Mouse (Mus musculus) stomach, embryonic 16.5 days (tissue): ENCODE results near the gene Igdcc4. TPM values are rescaled to one million over a fixed set of nuclear protein-coding genes. Genes with fewer than 3 reads are reported as not detected.
A peak's percentile ranks its signal among the peaks of the same experiment; 100 is the strongest.
"Not testable (repeated sequence)": the region's sequence is repeated elsewhere in the genome, so short reads cannot be mapped to it uniquely, and the experiment has no call there.

Experiments
- ATAC-seq: fragments of 200-750 bp; cut with Nextera tagmentation; 2 replicates; pipeline ENCODE4 v1.8.0; 2017; ENCODE audit warnings: moderate number of reproducible peaks, moderate TSS enrichment; ENCODE audit not compliant: insufficient read depth, low FRiP score
- H3K27ac ChIP-seq: fragments of 300-500 bp; sonication (generic); 2 replicates; pipeline ENCODE4 v1.5.1; 2014; ENCODE audit warnings: low read length
- H3K27me3 ChIP-seq: fragments of 300-500 bp; sonication (generic); 2 replicates; pipeline ENCODE4 v1.6.1; 2014; ENCODE audit warnings: low read length, control low read depth, mixed read lengths; ENCODE audit not compliant: control insufficient read depth, insufficient read depth
- H3K36me3 ChIP-seq: fragments of 300-500 bp; sonication (generic); 2 replicates; pipeline ENCODE4 v1.6.1; 2014; ENCODE audit warnings: low read length; ENCODE audit not compliant: control insufficient read depth, insufficient read depth
- H3K4me1 ChIP-seq: fragments of 300-500 bp; sonication (generic); 2 replicates; pipeline ENCODE4 v1.6.1; 2014; ENCODE audit warnings: low read length, control low read depth, mixed read lengths; ENCODE audit not compliant: control insufficient read depth, insufficient read depth
- H3K4me2 ChIP-seq: fragments of 300-500 bp; sonication (generic); 2 replicates; pipeline ENCODE4 v1.6.1; 2014; ENCODE audit warnings: low read depth, low read length, mixed read lengths
- H3K4me3 ChIP-seq: fragments of 300-500 bp; sonication (generic); replicated peaks from 2 replicates; pipeline ENCODE4 v1.5.1; 2014; ENCODE audit warnings: mild to moderate bottlenecking, low read length
- H3K9ac ChIP-seq: fragments of 300-500 bp; sonication (generic); 2 replicates; pipeline ENCODE4 v1.6.1; 2014; ENCODE audit warnings: low read length
- H3K9me3 ChIP-seq: fragments of 300-500 bp; sonication (generic); replicated peaks from 2 replicates; pipeline ENCODE4 v1.6.1; 2016; ENCODE audit warnings: low read length, control low read depth; ENCODE audit not compliant: control insufficient read depth
- WGBS: fragments of 180-500 bp; shearing (Covaris S2); extraction: QIAGEN DNeasy Blood & Tissue Kit; methylation state at CpG from one replicate; pipeline ENCODE4 v1.1.7; 2014; 5-methylcytosine and 5-hydroxymethylcytosine counted together
- polyA plus RNA-seq: library from polyadenylated mRNA; unstranded; fragments of >200 nt; fragmentation: Nextera tagmentation; extraction: Ambion mirVana; gene quantifications from 2 replicates; pipeline ENCODE4 v1.2.1, GENCODE M21; 2015

Gene Igdcc4
- polyA plus RNA-seq, result 22.1 and 25.6 TPM in 2 replicates

DNA sequence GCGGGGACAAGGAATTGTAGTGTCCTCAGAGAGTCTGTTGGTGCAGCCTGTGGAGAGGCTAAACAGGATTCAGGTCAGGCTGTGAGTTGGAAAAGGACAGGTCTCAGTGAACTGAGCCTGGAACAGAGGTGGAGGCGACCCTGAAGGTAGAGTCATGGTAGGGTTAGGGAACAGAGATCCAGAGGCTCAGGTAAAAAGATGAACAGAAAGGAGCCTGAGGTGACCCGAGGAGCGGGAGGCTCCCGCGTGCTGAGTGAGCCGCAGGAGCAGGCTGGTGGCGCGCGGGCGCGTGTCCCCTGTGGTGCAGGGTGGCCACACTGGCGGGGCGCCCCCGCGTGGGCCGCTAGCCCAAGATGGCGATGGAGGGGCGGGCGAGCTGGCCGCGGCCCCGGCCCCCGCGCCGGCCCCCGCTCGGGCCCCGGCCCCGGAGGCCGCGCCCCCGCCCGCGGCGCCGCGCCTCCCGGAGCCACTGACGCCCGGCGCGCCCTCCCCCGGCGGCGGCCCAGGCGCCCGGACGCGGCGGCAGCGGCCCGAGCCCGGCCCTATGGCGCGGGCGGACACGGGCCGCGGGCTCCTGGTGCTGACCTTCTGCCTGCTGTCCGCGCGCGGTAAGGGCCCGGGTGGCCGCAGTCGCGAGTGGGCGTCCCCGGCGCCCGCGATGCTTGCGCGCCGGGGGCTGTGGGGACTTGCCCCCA is at the start of gene Igdcc4:
Igdcc4 (plus strand) TSS at position 496 of the 695 bp plus-strand sequence.
- peak within 1 kb of the TSS; percentile 82 for H3K4me3 ChIP-seq
- H3K4me1 ChIP-seq, result peaks cover 15% of the 10 kb centered on the region
- H3K36me3 ChIP-seq, result no peaks in the 10 kb centered on the region
- H3K4me2 ChIP-seq, result peak within 1 kb of the TSS; percentile 88
- peak; percentile 27; the same call in 1 of the 2 replicates for ATAC-seq
- peak within 1 kb of the TSS; percentile 91 for H3K9ac ChIP-seq
- peaks cover 3% of the 10 kb centered on the region; the same call in 1 of the 2 replicates for H3K9me3 ChIP-seq
- 3% methylated on average over 44 of the region's 76 CpGs for WGBS
- peak within 1 kb of the TSS; percentile 96 for H3K27ac ChIP-seq
- H3K27me3 ChIP-seq, result no peaks in the 10 kb centered on the region

DNA sequence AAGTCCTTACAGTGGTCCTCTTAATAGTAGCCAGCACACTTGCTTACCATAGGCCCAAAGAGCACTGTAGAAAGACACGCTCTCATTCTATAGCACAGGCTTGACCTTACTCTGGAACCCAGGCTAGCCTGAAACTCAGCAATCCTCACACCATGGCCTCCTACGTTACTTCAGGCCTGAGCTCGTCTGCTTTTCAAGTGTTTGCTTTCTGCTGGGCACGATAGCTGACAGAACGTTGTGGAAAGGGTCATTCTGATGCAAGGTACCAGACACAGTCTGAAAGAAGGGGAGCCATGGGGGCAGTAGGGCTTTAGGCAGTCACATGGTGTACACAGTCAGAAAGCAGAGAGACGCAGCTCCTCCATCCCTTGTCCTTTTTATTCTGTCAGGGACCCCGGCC is 37.0 kb upstream of the Igdcc4 start:
- H3K27ac ChIP-seq, result no peak overlapping the region
- H3K4me3 ChIP-seq, result no peak overlapping the region
- no peaks in the 10 kb centered on the region for H3K9me3 ChIP-seq
- H3K4me2 ChIP-seq, result no peak overlapping the region
- H3K36me3 ChIP-seq, result peaks cover 26% of the 10 kb centered on the region
- no peak for ATAC-seq
- H3K27me3 ChIP-seq, result no peaks in the 10 kb centered on the region
- WGBS, result 92% methylated on average over 7 of the region's 7 CpGs
- H3K4me1 ChIP-seq, result no peaks in the 10 kb centered on the region
- H3K9ac ChIP-seq, result no peak overlapping the region

DNA sequence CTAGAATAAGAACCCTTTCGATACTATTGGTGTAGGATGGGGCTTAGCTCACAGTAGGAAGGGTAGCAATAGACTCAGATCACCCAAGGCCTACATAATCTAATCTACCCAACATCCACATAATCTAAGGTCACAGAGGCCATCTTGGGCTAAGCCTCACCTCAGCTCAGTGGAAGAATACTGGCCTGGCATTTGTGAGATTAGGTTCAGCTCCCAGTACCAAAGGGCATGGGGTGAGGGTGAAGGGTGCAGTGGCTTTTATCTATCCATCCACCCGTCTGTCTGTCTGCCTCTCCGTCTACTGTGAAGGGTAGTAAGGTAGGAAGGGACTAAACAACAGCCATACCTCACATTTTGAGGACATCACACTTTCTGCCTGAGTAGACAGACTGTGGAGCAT is 30.7 kb upstream of the Igdcc4 start:
- Histone ChIP-seq H3K4me2 (no peak overlapping the region), H3K36me3 (peaks cover 5% of the 10 kb centered on the region; the same call in 1 of the 2 replicates), H3K4me1 (no peaks in the 10 kb centered on the region), H3K9me3 (no peaks in the 10 kb centered on the region), H3K27me3 (no peaks in the 10 kb centered on the region), H3K9ac (no peak overlapping the region), H3K4me3 (no peak overlapping the region), H3K27ac (no peak overlapping the region)
- 0 out of 2 replicates have a peak, but pooled peaks have one; percentile 29 for ATAC-seq
- WGBS, result 83% methylated on average over 3 of the region's 3 CpGs

DNA sequence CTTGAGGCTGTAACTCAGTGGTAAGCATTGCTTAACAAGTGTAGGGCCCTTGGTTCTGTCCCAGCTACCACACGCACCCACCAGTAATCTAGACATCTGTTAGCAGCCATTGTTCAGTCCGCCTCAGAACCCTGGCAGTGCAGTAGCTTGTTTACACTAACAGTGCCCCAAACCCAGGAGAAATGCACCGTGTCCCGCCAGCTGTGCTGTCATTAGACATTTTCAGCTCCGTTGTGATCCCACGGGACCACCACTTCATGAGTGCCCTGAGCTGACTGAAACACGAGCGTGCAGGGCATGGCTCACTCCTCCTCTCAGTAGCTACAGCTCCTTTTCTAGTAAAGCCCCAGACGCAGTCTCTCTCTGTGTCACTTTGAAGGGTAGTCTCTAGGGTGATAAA is 27.7 kb upstream of the Igdcc4 start:
- H3K27ac ChIP-seq, result no peak overlapping the region
- H3K9me3 ChIP-seq, result no peaks in the 10 kb centered on the region
- H3K4me3 ChIP-seq, result no peak overlapping the region
- H3K9ac ChIP-seq, result no peak overlapping the region
- ATAC-seq, result no peak
- no peak overlapping the region for H3K4me2 ChIP-seq
- H3K4me1 ChIP-seq, result no peaks in the 10 kb centered on the region
- WGBS, result 71% methylated on average over 9 of the region's 9 CpGs
- no peaks in the 10 kb centered on the region for H3K27me3 ChIP-seq
- peaks cover 6% of the 10 kb centered on the region; the same call in 1 of the 2 replicates for H3K36me3 ChIP-seq

DNA sequence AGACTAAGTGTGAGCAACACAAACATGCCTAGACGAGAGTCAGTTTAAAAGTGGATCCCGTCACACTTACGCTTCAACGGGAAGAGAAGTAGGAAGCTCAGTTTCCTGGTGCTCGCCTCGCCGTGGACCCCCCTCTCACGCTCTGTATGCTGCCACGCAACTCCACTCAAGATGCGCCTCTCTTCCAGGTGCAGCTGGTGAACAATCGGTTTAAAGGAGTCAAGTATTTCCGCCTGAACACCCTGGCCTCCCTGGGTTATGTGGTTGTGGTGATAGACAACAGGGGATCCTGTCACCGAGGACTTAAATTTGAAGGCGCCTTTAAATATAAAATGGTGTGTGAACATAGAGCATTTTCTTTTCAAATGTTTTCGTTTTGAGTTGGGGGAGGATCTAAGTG is 27.0 kb upstream of the Igdcc4 start:
- Histone ChIP-seq H3K27ac (no peak overlapping the region), H3K36me3 (peaks cover 8% of the 10 kb centered on the region; the same call in 1 of the 2 replicates), H3K4me3 (no peak overlapping the region), H3K4me2 (no peak overlapping the region), H3K9me3 (no peaks in the 10 kb centered on the region), H3K9ac (no peak overlapping the region), H3K4me1 (no peaks in the 10 kb centered on the region), H3K27me3 (no peaks in the 10 kb centered on the region)
- WGBS, result 88% methylated on average over 15 of the region's 15 CpGs
- ATAC-seq, result no peak

DNA sequence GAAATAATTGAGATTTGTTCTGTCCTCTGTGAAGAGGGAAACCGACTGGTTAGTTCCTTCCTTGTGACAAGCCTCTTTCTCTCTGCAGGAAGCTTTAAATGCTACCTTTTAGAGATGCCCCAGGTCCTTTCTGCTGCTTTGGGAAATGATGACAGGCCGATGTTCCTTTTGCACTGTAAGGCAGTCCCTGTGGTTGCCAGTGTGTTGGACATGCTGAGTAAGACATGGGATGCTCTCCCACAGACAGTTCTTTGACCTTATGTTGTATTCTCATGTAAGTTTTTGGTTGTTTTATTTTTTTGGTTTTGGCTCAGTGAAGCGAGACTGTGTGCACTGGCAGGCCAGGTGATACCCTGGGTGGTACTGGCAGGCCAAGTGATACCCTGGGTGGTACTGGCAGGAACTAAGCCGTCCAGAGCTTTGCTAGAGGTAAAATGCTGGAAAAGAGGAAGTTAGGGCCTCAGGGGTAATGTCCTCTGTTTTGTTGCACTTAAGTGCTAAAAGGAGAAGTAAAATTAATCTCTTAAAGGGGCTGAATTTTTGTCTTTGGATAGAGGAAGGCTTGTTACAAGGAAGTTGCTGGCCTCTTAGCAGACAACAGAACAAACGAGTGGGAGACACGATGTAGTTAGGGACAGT is 26.3 kb upstream of the Igdcc4 start:
- no peaks in the 10 kb centered on the region for H3K4me1 ChIP-seq
- H3K36me3 ChIP-seq, result peaks cover 11% of the 10 kb centered on the region; the same call in 1 of the 2 replicates
- H3K9me3 ChIP-seq, result no peaks in the 10 kb centered on the region
- no peak overlapping the region for H3K27ac ChIP-seq
- H3K27me3 ChIP-seq, result no peaks in the 10 kb centered on the region
- WGBS, result 79% methylated on average over 6 of the region's 6 CpGs
- no peak overlapping the region for H3K9ac ChIP-seq
- H3K4me2 ChIP-seq, result no peak overlapping the region
- H3K4me3 ChIP-seq, result no peak overlapping the region
- ATAC-seq, result no peak

DNA sequence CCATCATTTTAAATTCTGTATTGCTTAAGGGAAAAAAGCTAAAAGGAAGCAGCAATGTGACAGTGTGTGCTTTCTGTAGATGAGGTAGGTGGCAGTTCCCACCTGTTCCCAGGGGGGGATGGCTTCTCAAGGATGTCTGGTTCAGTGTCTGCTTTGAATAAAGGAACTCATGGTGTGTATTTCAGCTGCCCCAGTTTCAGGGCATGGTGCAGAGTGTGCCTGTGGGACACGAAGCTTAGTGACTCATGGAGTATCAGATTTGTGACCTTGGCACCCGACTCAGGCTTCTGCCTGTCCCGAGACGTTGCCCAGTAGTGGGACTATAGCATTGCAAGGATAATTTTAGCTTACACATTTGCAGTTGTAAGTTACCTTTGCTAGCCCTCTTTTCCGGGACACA is 23.8 kb upstream of the Igdcc4 start:
- 86% methylated on average over 5 of the region's 5 CpGs for WGBS
- H3K9ac ChIP-seq, result no peak overlapping the region
- peaks cover 21% of the 10 kb centered on the region; the same call in 1 of the 2 replicates for H3K36me3 ChIP-seq
- H3K4me2 ChIP-seq, result no peak overlapping the region
- H3K4me3 ChIP-seq, result no peak overlapping the region
- H3K27ac ChIP-seq, result no peak overlapping the region
- no peaks in the 10 kb centered on the region for H3K9me3 ChIP-seq
- H3K4me1 ChIP-seq, result no peaks in the 10 kb centered on the region
- H3K27me3 ChIP-seq, result no peaks in the 10 kb centered on the region
- no peak for ATAC-seq

DNA sequence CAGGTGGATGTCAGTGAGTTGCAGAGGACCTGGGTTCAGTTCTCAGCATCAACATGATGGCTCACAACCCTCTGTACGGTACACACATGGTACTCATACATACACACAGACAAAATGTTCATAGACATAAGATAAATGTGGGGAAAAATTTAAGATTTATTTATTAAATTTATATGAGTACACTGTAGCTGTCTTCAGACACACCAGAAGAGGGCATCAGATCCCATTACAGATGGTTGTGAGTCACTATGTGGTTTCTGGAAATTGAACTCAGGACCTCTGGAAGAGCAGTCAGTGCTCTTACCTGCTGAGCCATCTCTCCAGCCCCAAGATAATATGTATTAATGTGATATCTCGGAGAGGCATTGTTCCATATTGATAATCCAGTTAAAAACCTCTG is 21.1 kb upstream of the Igdcc4 start:
- not testable (repeated sequence) for H3K9ac ChIP-seq, H3K27ac ChIP-seq, H3K27me3 ChIP-seq, H3K4me2 ChIP-seq, H3K4me1 ChIP-seq, H3K4me3 ChIP-seq, ATAC-seq, H3K9me3 ChIP-seq
- H3K36me3 ChIP-seq, result peaks cover 28% of the 10 kb centered on the region; the same call in 1 of the 2 replicates
- WGBS, result 87% methylated on average over 2 of the region's 2 CpGs

DNA sequence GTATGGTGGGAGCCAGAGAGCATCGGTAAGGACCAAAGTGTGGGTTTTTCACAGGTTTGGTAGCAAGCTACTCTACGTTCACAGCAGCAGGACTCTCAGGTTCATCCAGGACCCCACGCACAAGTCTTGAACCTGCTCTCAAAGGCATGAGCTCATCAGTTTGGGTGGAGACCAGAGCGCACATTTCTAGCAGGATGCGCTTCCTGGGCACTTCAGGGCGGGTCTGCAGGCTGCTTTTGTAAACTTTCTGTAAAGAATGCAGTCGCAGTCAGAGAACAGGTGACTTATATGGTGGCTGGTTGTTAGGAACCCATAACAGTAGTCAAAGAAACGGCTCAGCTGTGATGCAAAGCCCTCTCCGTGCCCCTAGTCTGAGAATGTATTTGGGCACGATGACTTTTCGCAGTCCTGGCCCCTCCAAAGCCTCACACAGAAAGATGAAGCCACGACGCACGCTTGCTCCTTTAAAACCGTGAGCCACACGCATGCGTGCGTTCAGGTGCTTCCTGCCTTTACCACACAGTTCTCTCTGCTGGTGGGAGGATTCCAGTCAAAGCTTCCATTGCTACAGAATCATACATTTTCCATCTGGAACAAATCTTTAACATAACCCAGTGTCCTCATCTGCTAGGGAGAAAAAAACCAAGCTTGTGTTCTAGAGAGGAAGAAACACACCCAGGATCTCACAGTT is 18.1 kb upstream of the Igdcc4 start:
- no peak overlapping the region for H3K4me2 ChIP-seq
- H3K9me3 ChIP-seq, result no peaks in the 10 kb centered on the region
- WGBS, result 85% methylated on average over 18 of the region's 18 CpGs
- no peak for ATAC-seq
- no peak overlapping the region for H3K9ac ChIP-seq
- H3K36me3 ChIP-seq, result peaks cover 22% of the 10 kb centered on the region; the same call in 1 of the 2 replicates
- H3K4me1 ChIP-seq, result peaks cover 3% of the 10 kb centered on the region; the same call in 1 of the 2 replicates
- no peaks in the 10 kb centered on the region for H3K27me3 ChIP-seq
- H3K4me3 ChIP-seq, result no peak overlapping the region
- no peak overlapping the region for H3K27ac ChIP-seq
